Mouse (Mus musculus) cerebellum, postnatal 10 days (tissue): ENCODE measurements around the gene Klri2.
"Not testable (repeated sequence)": the region's sequence is repeated elsewhere in the genome, so short reads cannot be mapped to it uniquely, and the experiment has no call there.

Experiments used
- DNase-seq, 2 experiments: peaks; one replicate each; pipeline ENCODE4 v3.0.0; 2021; ENCODE audit warnings: mixed read lengths in 2 of 2

Gene Klri2

GRCm38 (mm10) chr6:129740069-129740721 is at the start of gene Klri2:
Gene Klri2, minus strand, starts transcription at chr6:129740484.
- no peak for DNase-seq

- not testable (repeated sequence) for DNase-seq
Measured at GRCm38 (mm10) chr6:129784170-129784569, 43.9 kb upstream of the Klri2 start, which contains the start of gene Gm156. Gene Gm156, minus strand, starts transcription at chr6:129784270.

DNA sequence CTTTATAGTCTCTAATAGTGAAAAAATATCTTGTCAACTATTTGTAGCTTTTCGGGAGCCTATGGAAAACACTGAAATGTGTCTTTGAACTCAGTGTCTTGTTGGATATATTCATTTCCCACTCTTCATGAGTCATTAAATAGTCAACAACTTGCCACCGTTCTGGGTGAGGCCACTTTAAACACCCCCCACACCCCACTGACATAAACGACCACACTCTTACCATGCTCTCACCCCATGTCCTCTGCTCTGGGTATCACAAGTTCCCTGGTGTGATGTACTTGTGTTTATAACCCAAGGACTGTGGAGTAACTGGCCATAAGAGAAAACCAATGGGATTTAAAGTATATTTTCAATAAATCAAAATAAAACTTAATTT is 7.4 kb upstream of the Klri2 start:
- no peak for DNase-seq

- no peak for DNase-seq
Measured at GRCm38 (mm10) chr6:129747016-129747653, 6.9 kb upstream of the Klri2 start.

GRCm38 (mm10) chr6:129746151-129746550 is 5.9 kb upstream of the Klri2 start:
- DNase-seq, result no peak

DNA sequence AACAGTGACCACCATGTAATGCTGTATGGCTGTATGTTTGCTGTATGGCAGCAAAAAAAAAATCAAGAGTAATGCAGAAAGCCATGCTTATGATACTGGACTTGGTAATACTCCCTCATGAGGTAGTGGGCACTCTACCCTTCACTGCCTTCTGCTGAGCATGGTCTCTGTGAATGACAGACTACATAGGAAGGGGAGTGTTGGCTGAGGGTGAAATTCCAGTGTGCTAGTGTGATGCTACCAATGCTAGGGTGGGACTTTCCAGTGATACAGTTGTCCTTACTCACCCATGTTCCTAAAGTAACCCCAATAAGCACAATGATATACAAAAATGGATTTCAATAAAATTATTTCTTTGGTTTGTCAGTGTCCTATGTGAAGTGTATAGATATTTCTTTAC is 3.9 kb downstream of the Klri2 start:
- no peak for DNase-seq

GRCm38 (mm10) chr6:129727237-129727636 is 13.0 kb downstream of the Klri2 start:
- DNase-seq, result no peak

DNA sequence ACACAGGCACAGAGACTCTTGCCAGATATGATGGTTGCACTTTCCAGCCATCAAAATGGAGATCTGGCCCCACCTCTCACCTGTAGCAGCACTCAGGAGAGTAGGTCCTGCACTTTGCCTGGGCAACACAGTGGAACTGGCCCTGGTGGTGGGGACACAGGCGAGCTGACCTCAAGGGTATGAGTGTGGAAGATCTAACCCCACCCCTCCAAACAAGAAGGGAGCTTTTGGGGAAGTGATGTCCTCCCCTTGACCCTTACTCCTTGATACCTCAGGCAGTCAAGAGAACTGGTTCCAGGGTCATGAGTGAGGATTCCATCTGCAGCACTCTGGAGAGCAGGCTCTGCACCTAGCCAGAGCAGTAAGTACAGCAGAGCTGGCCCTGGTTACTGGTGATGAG is 18.9 kb downstream of the Klri2 start:
- no peak for DNase-seq

- DNase-seq, result no peak
Measured at GRCm38 (mm10) chr6:129720487-129720886, 19.8 kb downstream of the Klri2 start.

DNA sequence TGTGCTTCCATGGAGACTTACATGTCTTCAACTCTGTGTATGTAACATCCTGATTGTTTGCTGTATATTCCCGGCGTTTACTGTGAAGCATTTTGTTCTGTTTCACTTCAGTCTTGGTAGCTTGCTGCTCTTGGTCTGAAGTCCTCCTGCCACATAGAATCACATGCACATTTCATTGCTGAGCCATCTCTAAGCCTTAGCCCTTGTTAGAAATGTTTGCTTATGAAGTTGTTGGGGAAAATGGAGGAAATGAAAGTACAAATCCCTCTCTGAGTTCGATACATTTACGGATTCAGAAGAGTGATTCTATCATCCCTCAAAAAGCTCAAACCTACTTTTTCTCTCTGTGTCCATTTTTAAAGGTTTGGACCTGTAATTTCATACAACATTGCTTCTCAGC is 23.3 kb downstream of the Klri2 start, which contains the start of gene Klri1:
Klri1 (minus strand) TSS at position 101 of the 400 bp plus-strand sequence.
- DNase-seq, result no peak

- no peak for DNase-seq
Measured at GRCm38 (mm10) chr6:129713566-129713965, 26.7 kb downstream of the Klri2 start.

- DNase-seq, result not testable (repeated sequence)
Measured at GRCm38 (mm10) chr6:129691436-129691835, 48.8 kb downstream of the Klri2 start.

DNA sequence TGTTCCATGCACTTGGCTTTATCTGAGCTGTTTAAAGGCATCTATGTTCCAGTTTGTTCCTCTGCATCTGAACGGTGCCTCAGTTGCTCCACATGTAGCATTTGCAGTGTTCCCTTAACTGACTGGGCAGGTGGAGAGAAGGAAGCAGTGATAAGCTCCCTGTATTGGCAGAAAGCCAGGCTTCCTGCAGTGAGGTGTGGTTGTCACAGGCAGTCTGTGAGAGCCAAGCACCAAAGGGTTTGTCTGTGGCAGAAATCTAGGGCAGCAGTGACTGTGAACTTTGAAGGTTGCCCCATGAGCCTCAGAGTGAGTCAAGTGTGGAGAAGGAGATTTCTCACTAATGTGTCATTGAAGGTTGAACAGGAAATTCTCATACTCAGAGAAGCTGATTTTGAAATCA is 59.9 kb downstream of the Klri2 start:
- DNase-seq, result peak; percentile 26 to 34
